Mouse (Mus musculus) right cerebral cortex, postnatal 4 days (tissue): ENCODE results near the gene Trim38.
A peak's percentile ranks its signal among the peaks of the same experiment; 100 is the strongest.

Source experiments
- DNase-seq: peaks from one replicate; pipeline ENCODE4 v3.0.0-alpha.2; 2022

Trim38 gene

DNA sequence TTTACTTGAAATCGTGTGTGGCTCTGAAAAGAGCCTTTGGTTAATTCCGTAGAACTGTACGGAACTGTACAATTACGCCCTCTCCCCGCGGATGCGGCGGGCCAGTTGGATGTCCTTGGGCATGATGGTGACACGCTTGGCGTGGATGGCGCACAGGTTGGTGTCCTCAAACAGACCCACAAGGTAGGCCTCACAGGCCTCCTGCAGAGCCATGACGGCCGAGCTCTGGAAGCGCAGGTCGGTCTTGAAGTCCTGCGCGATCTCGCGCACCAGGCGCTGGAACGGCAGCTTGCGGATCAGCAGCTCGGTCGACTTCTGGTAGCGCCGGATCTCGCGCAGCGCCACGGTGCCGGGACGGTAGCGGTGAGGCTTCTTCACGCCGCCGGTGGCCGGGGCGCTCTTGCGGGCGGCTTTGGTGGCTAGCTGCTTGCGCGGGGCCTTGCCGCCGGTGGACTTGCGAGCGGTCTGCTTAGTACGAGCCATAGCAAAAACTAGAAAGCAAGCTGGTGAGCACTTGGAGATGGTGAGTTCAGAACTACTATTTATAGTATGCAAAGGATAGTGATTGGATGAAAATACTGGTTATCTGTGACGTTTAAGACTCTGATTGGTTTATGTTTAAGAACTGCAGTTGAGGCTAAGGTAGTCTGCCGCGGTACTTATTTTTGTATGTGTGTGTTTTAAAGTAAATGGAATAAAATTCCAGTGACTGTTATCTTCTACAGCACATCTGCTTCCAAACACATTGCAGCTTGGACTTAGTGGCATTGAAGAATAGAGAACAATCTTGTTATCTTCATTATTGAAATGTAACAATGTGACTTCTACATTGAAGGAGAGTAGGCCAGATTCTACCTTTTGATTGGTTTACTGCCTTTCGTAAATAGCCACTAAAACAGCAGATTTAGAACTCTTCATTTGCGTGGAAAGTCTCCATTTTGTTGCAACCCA lies 7.6 kb upstream of the Trim38 start, which contains the start of gene Hist1h3a:
Gene Hist1h3a (minus strand): TSS at position 516 of the 951 bp plus-strand sequence.
- DNase-seq = peak; percentile 23

DNA sequence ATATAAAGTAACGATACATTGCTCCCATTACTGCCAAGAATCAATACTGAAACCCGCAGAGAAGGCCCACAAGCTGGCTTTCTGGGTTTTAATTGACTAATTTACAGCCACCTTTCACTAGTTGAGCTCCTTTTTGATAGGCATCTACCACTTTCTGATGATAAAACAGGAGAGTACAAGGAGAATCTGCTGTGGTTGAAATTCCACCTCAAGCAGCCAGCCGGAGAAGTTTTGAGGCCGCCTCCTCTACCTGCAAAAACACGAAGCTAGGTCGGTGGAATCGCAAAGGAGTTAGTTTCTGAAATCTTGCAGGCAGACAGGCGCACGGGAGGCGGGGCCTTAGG lies 6.5 kb upstream of the Trim38 start:
- no peak for DNase-seq

DNA sequence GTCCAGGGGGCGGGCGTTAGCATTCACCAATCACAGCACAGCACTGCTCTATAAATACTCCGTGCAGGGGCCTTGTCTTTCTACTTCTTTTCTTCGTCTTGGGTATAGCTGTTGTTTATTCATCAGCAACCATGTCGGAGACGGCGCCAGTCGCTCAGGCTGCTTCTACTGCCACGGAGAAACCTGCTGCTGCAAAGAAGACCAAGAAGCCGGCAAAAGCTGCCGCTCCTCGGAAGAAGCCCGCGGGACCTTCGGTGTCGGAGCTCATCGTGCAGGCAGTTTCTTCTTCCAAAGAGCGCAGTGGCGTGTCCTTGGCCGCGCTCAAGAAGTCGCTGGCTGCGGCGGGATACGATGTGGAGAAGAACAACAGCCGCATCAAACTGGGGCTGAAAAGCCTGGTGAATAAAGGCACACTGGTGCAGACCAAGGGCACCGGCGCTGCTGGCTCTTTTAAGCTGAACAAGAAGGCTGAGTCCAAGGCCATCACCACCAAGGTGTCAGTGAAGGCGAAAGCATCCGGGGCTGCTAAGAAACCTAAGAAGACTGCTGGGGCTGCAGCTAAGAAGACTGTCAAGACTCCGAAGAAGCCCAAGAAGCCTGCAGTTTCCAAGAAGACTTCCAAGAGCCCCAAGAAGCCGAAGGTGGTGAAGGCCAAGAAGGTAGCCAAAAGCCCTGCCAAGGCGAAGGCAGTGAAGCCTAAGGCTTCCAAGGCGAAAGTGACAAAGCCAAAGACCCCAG lies 6.0 kb upstream of the Trim38 start, which contains the start of gene Hist1h1a:
Gene Hist1h1a (plus strand): TSS at position 81 of the 738 bp plus-strand sequence.
- peak; percentile 71 for DNase-seq

DNA sequence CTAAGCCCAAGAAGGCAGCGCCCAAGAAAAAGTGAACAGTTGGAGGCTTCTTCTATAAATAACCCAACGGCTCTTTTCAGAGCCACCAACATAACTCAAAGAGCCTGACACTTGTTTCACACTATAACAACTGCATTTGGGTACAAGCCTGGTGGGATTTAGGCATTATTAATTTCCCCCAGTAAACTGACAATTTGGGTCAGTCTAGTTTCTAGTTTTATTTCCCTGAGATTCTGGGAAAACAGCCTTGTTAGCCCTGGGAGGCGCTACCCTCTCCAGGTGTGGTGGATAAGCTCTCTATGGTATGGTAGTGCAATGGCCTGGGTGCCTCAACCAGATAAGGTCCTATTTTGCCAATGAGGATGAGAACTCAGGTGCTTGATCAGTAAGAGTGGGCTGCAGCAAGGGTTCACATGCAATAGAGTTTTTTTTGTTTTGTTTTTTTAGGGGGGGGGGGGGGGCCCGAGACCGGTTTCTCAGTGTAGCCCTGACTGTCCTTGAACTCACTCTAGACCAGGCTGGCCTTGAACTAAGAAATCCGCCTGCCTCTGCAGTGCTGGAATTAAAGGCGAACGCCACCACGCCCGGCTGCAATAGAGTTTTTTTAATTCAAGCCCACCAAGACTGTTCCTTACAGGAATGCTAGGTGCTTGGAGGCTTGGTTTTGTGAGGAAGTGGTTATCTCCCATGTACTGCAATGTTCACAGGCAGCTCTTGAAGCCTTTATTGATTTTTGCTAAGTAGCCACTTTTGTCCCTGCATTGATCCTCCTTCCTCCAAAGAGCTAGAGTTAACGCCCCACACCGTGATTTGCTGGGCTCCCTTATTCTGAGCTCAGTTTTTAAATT lies 5.2 kb upstream of the Trim38 start:
- DNase-seq = no peak

DNA sequence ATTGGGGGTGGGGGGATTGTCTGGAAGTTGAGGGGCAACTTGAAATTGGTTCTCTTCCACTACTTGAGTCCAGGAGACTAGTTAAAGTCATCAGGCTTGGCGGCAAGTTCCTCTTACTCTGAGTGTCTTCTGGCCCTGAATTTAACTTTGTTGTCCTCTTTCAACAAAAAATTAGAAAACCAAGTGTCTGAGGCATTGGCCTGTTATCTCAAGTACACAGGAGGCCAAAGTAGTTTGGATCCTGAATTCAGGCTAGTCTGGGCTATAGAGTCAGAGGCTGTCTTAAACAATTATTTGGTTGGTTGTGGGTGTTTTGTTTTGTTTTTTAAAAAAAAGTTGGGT lies 4.6 kb upstream of the Trim38 start:
- no peak for DNase-seq

DNA sequence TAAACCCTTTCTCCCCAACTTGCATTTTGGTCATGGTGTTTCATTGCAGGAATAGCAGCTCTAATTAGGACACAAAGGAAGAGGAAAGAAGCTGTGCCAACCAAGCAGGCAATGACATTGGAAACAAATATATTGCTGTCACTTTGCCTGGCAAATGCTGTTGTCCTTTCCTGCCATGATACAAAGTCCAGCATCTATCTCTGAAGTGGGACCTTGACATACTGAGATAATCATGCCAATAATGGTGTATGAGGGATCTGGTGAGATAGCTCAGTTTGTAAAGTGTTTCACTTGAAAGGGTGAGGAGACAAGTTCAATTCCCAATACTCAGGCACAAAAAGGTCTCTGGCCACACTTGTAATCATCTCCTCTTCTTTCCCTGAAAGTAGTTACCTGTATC lies 2.9 kb upstream of the Trim38 start:
- no peak for DNase-seq

DNA sequence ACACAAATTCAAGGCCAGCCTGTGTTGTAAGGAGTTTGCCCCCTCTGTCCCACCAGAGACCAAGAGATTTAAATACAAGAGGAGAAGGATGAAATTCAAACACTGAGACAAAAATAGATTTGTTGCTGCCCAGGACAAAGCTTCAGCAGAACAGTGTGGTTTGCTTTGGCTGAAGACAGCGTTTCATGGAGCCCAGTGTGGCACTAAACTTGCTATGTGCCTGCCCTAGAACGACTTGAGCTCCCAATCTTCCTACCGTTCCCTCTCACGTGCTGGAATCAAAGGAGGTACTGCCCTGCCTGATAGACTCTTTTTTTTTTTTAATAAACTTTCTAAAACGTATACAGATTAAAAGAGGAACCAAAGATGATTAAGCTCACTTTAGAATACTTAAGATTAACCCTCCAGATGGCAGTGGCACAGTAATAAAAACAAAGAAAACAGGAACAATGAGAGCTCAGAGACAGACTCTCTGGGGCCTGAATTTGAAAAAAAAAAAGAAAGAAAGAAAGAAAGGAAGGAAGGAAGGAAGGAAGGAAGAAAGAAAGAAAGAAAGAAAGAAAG lies 797 bp upstream of the Trim38 start:
- no peak for DNase-seq

DNA sequence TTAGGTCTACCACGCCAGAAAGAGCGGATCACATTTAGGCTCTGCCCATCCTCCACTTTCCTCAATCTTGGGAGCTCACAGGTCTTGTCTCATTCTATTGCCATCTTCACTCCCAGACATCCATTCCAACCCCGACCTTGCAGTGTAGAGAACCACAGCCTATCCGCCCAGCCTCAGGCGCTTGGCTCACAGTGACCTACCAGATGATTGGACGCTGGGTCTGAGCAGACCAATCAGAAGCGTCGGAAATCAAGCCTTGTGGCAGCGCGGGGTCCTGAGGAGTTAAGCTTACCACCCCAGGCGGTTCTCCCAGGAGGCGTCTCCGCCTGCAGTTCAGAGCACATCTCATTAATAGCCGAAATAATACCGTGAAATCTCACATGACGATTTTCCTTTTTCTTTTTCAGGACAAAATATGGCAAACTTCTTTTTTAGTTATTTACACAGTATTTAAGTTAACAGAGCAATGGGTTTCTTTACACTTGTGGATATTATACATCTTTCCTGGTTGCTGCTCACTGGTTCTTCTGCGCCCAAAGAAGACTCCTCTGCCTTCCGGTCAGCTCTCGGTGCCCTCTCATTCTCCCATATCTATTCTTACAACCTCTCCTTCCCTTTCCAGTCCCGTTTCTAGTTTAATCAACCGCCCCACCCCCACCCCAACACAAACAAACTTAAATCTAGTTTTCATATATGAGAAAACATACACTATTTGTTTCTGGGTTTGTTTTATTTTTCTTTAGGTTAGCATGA lies 3.0 kb downstream of the Trim38 start:
- peak; percentile 21 for DNase-seq

DNA sequence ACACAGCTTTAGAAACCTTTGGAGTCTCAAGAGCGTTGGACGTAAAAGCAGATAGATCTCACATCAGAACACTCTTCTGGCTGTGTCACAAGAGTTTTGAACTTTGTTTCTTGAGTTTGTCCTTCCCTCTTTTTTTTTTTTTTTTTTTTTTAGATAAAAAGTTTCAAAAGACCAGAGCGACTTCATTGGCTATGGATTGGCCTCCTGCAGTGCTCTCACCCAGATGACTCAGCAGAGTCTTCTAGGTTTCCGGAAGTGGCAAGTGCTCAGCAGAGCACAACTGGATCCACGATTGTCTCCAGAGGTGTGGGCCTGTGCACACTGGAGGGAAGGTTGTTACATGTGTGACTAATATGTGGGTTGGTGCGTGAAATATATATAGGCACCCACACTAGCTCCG lies 8.6 kb downstream of the Trim38 start:
- DNase-seq = no peak

DNA sequence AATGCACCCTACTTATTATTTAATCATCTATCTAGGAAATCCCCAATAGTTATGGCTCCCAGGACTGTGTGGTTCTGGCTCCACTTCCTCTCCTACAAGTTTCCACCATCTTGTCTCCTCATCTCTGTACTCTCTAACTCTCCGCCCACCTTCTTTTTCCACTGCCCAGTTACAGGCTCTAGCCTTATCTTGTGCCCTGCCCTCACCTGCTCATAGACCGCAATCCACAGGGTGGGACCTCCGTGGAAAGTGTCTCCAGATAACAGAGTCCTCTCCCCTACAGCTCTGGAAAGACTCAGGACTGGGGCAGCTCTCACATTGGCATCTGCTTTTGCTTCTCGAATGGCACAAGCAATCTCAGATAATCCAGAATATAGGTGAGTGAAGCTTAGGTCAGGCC lies 9.3 kb downstream of the Trim38 start:
- no peak for DNase-seq

DNA sequence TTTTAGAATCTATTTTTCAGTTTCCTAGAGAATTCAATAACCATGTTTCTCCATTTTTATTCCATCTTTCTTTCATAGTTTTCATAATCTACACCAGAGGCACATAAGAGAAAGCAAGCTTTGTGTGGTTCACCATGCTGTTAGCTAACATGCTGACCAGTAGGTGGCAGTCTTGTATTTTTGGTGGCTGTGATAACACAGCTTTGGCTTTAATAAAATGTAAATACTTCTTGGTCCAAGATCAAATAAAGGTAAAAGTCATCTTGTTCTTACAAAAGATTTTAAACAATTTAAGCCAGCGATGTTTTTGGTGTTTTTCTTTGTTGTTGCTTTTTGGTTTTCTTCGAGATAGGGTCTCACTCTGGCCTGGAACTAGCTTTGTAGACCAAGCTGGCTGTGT lies 22.8 kb downstream of the Trim38 start:
- peak; percentile 42 for DNase-seq

DNA sequence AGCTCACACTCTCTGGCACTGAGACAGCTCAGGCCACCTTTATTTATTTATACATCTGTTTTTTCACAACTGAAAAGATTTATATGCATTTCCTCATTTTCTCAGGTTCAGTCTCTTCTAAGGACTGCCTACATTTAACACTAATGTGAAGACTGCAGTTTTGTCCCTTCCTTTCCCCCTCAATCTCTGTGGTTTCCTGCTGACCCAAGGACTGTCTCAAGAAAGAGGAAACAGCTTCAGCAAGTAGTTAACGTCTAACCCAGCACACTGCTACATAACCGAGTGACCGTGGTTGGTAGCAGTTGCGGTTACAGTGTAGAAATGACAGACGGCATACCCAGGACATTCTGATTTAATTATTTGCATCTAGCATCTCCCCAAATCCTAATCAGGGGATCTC lies 29.7 kb downstream of the Trim38 start:
- no peak for DNase-seq

DNA sequence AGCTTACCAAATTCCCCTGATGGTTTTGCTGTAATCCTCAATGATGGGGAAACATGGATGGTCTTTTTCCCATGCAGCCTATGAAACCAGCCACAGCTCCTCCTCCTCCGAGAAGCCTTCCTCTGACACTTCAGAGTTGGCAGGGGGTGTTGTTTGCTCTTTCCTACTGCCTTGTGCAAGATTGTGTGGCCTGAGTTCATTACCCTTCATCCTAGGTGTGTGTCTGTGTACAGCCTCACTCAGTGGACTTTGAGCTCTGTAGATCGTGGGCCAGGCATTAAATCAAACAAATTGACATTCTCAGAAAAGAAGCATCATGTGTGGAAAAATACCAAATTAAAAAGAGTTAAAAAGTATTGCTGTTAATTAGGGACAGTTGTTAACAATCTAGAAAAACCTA lies 34.8 kb downstream of the Trim38 start:
- DNase-seq = no peak

DNA sequence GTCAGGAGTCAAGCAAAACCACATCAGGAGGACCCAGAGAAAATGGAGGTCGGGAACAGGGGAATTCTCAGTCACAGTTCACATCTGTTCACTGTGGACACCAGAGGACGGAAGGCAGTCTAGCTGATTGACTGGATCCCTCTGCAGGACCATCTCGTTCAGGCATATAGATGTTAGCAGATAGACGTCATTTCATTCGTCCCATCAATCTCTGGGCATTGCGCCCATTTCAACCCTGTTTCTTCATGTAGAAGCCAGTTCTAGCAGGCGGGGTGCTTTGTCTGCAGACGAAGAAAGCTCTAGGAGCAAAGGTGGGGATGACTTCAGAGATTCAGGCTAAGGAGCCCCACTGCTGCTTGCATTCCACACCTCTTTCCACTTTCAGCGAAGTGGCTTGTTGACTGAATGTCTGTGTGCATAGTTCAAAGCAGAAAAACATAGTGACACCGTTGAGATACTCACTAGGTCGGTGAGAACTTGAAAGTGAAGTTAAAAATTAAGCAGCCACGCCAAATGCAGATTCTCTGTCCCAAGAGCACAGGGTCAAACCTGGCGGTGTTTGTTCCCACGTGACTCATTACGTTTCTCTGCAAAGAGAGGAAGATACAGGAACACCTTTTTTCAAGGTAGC lies 36.8 kb downstream of the Trim38 start, which contains the start of gene Slc17a2:
Gene Slc17a2 (plus strand): TSS at position 572 of the 631 bp plus-strand sequence.
- no peak for DNase-seq

DNA sequence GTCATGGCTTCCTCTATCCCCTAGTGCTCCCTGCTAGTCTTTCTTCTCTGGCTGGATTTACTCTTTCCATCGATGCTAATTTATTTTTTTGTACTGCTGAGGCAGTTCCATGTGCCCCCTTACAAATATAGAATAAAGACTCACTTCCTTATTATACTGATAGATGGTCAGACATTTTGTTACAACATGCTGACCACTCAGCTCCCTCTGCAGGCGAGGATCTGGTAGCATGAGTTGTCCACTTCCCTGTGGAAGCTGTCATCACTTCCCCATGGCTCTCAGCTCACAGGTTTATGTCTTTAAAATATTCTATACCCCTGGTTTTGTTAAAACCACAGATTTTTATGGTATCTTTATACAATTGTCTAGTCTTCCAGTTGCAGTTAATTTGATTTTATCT lies 46.4 kb downstream of the Trim38 start:
- DNase-seq = no peak

DNA sequence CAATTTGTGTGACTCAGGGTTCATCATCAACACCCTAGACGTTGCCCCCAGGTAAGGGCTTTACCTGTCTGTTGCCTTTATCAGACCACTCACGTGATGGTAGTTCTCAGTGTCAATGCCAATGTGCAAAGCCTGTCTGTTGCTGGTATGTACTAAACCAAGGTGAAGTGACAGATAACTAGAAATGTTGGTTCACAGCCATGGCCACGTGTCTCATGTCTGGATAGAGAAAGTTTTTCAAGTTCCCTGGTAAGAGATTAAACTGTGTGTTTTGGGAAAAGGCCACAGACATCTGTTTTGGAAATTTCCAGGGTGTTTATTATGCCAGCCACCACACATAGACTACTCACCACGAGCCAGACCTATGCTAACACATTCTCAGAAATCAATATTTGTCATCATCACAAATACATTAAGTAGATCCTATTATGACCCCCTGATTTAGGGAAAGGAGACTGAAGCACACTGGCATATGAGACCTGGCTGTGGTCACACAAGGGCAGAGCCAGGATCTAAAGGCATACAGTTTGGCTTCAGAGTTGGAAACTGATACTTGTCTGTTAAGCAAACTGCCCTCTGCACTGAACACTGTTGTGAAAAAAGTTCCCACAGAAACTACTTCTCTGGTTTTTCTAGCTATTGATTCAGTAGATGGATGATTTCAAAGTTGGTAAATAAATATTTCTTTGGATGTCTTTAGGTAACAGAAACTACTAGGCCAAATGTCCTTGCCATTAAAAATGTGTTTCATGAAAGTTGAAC lies 50.6 kb downstream of the Trim38 start:
- no peak for DNase-seq

DNA sequence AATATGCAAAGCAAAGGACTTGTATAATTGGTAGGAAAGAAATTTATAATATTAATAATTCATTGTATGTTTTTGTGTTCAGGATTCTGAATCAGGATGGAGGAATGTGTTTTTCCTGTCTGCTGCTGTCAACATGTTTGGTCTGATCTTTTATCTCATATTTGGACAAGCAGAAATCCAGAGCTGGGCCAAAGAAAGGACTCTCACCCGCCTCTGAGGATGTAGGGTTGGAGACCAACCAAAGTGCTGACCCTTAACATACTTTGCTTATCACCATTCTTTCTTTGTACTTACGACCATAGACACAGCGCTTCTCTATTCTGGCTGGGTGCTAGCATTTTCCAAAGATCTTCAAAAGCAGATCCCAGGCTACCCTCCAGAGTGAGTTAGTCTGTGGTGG lies 52.5 kb downstream of the Trim38 start:
- no peak for DNase-seq

DNA sequence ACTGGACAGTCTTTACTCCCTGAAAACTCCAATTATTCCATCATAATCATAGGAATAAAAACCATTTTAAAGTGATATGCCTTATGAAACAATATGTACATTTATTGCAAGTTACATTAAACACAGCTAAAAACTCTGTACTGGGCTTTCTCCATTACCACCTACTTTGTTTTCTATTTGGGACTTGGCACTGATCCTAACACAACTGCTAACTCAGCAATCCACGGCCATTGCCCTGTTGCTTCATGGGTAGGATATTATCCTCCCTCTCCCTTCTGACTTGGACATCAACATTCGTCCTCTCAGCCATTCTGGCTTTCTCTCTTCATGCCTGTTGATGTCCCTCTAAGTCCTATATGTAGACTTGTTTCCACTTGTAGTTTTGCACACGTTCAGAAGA lies 56.9 kb downstream of the Trim38 start:
- no peak for DNase-seq

DNA sequence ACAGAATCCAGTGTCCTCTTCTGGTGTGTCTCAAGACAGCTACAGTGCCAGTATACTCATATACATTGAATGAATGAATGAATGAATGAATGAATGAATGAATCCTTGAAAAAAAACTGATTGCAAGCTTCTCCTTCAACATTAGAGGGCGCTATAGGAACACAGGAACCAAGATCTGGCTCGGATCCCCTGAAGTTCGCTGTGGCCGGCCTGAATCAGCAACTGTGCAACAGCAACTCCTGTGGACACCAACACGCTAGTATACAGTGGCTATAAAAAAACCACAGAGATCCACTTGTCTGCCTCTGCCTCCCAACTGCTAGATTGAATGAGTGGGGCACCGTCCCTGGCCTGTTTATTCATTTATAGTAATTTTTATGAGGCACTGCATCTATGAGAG lies 63.3 kb downstream of the Trim38 start:
- DNase-seq = peak; percentile 28

DNA sequence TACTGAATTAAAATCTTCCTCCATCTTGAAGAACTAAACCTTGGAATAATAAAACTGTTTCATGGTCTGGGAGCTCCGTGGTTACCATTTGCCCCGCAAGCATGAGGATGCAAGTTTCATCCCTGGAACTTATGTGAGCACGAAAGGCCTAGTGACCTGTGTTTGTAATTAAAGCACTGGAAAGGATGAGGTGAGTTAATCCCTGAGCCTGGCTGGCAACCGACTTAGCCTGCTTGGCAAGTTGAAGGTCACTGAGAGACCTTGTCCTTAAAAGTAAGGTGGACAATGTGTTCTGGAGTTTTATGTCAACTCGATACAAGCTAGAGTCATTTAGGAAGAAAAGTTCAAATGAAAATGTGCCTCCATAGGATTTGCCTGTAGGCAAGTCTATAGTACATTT lies 65.1 kb downstream of the Trim38 start:
- no peak for DNase-seq

DNA sequence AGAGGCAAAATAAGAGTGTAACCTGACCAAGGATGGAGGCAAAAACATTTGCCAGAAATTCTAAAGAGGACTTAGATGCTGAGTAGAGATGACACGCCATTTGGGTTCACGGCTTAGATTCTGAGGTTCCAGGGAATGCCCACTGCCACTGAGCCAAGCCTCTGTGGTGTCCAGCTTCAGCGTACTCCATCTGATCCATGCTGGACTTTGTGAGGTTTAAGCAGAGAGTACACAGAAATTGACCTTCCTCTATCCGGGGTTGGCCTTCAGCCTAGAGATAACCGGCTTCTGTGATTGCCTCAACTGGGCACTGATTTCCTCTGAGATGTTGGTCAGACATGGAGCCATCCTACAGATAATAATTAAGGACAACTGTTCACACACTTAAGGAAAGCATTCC lies 66.9 kb downstream of the Trim38 start:
- no peak for DNase-seq
